Mouse (Mus musculus) megakaryocyte, embryonic 14.5 days (primary cell): ENCODE measurements around the gene Rhou. TPM values are rescaled to one million over a fixed set of nuclear protein-coding genes. Genes with fewer than 3 reads are reported as not detected.

Experiments
- H3K27me3 ChIP-seq: replicated peaks from 2 replicates; pipeline ENCODE3; 2012; ENCODE audit warnings: inconsistent platforms
- H3K36me3 ChIP-seq: replicated peaks from 2 replicates; pipeline ENCODE3; 2012; ENCODE audit warnings: low read length, inconsistent platforms, mixed read lengths
- H3K4me1 ChIP-seq: 2 replicates; pipeline ENCODE4 v1.6.1; 2012; ENCODE audit warnings: inconsistent platforms
- H3K4me3 ChIP-seq: replicated peaks from 2 replicates; pipeline ENCODE3; 2012; ENCODE audit warnings: moderate library complexity, mild to moderate bottlenecking, inconsistent platforms
- H3K9me3 ChIP-seq: 2 replicates; pipeline ENCODE4 v1.6.1; 2012; ENCODE audit warnings: inconsistent platforms
- FLI1 ChIP-seq: IDR thresholded peaks from 2 replicates; pipeline ENCODE4 v1.6.1; 2012; ENCODE audit warnings: low read length, inconsistent platforms, mixed read lengths
- GATA1 ChIP-seq: IDR thresholded peaks from 3 replicates; pipeline ENCODE4 v1.6.1; 2012; ENCODE audit warnings: mixed read lengths, low read length, inconsistent platforms, borderline replicate concordance
- polyA plus RNA-seq: library from polyadenylated mRNA; stranded (reverse); fragments of >175 nt; gene quantifications from 2 replicates; pipeline ENCODE4 v1.2.3, GENCODE M21; 2012; ENCODE audit warnings: low replicate concordance; ENCODE audit not compliant: insufficient read depth

Rhou gene
- polyA plus RNA-seq, 1 experiment: 0.11 TPM

GRCm38 (mm10) chr8:123668681-123669080, 15.0 kb downstream of the Rhou start:
- TF ChIP-seq FLI1: no peak
- TF ChIP-seq GATA1: no peak
- H3K4me3 ChIP-seq: peak overlapping the region; percentile 24
- H3K27me3 ChIP-seq: peaks cover 67% of the 10 kb centered on the region
- peaks cover 39% of the 10 kb centered on the region for H3K4me1 ChIP-seq
- peaks cover 15% of the 10 kb centered on the region; the same call in 1 of the 2 replicates for H3K9me3 ChIP-seq
- no peaks in the 10 kb centered on the region for H3K36me3 ChIP-seq

DNA sequence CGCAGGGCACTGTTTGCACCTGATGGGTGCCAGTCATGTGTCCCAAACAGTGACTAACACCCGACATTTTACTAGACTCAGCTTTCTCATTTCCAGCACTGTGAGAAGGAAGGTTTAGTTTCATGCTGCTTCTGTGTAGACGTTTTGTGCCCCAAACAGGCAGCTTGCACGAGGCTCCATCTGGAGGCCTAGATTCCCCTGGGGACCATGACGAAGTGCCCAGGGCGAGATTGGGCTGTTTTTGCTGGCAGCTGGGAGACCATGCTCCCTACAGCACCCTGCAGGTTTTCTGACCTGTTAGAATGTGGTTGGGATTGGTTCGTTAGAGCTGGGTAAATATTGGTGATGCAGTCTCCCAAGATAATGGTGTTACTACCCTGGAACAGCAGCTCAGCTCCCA, 17.0 kb downstream of the Rhou start:
- Histone ChIP-seq H3K4me1 (peaks cover 39% of the 10 kb centered on the region), H3K9me3 (peaks cover 9% of the 10 kb centered on the region; the same call in 1 of the 2 replicates), H3K4me3 (no peak overlapping the region), H3K36me3 (no peaks in the 10 kb centered on the region), H3K27me3 (peaks cover 66% of the 10 kb centered on the region)
- TF ChIP-seq FLI1 (no peak), GATA1 (no peak)

GRCm38 (mm10) chr8:123671454-123671853, 17.7 kb downstream of the Rhou start:
- Histone ChIP-seq H3K9me3 (0 out of 2 replicates have a peak, but pooled peaks cover 4% of the 10 kb centered on the region), H3K4me3 (no peak overlapping the region), H3K27me3 (peaks cover 66% of the 10 kb centered on the region), H3K4me1 (peaks cover 39% of the 10 kb centered on the region), H3K36me3 (no peaks in the 10 kb centered on the region)
- TF ChIP-seq GATA1 (no peak), FLI1 (no peak)

GRCm38 (mm10) chr8:123672648-123673047, 18.9 kb downstream of the Rhou start:
- TF ChIP-seq GATA1 (no peak), FLI1 (no peak)
- 0 out of 2 replicates have a peak, but pooled peaks cover 4% of the 10 kb centered on the region for H3K9me3 ChIP-seq
- no peak overlapping the region for H3K4me3 ChIP-seq
- H3K27me3 ChIP-seq: peaks cover 70% of the 10 kb centered on the region
- H3K36me3 ChIP-seq: no peaks in the 10 kb centered on the region
- peaks cover 39% of the 10 kb centered on the region for H3K4me1 ChIP-seq

DNA sequence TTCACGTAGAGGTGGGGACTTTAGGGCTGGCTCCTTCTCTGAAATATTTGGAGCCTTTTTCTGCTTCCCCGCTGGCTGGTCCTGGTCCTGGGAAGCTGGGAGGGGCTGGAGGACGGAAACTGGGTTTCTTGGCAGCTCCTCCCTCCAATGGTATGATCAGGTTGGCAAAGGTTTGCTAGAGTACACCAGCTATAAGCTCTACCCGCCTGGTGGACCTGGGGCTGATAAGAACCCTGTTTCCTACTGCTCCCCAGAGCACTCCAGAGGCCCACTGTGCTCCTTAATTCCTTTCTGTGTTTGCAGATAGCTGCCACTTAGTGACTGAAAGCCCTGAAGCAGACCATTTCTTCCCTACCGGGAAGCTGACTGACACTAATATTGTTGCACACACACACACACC, 21.9 kb downstream of the Rhou start:
- no peak for TF ChIP-seq FLI1
- TF ChIP-seq GATA1: no peak
- H3K36me3 ChIP-seq: no peaks in the 10 kb centered on the region
- H3K27me3 ChIP-seq: peaks cover 63% of the 10 kb centered on the region
- H3K4me3 ChIP-seq: no peak overlapping the region
- H3K9me3 ChIP-seq: 0 out of 2 replicates have a peak, but pooled peaks cover 4% of the 10 kb centered on the region
- H3K4me1 ChIP-seq: peaks cover 25% of the 10 kb centered on the region

DNA sequence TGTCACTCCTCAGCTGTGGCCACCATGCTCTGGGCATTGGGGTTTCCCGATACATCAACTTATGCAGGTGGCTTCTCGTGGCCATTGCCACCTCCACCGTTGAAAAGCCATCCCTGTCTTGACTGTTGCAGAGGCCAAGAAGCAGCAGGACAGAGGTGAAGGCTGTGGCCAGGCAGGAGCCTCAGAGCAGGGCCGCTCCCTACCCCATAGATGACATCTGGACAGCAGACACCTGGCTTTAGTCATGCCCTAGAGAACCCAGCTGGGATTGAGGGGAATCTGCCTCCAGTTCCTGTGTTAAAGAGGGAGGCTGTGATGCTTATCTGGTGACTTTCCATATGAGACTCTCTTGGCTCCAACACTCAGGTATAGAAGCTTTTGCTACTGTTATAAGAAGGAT, 24.7 kb downstream of the Rhou start:
- peaks cover 7% of the 10 kb centered on the region for H3K4me1 ChIP-seq
- TF ChIP-seq FLI1 (no peak), GATA1 (no peak)
- peaks cover 5% of the 10 kb centered on the region; the same call in 1 of the 2 replicates for H3K9me3 ChIP-seq
- H3K36me3 ChIP-seq: no peaks in the 10 kb centered on the region
- no peak overlapping the region for H3K4me3 ChIP-seq
- peaks cover 62% of the 10 kb centered on the region for H3K27me3 ChIP-seq

DNA sequence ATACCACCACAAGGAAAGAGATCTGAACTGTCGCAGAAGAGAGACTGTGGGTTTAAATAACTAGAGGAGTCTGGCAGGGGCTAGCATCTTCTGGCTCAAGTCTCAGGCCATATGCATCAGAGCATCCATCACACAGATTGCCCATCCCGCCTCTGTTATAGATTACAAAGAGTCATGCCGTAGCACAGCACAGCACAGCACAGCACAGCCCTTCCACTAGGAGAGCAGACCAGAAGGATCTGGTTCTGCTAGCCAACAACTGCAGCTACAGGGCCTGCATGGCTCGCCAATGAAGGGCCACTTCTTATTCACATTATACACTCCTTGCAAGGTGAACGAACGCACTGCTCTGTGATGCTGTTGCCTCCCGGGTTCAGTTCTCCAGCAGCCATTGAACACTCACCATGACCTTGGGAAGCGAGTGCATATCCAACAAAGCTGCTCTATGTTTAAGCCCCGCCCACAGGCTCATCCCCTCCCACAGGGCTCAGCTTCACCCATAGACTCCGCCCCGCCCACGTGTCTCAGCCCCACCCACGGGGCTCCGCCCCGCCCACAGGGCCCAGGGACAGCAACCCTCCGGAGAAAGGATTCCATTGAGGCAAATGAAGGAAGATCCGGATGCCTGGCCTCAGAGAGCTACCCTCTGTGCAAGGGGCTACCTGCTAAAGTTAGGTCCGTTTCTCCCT, 28.5 kb downstream of the Rhou start:
- no peak for TF ChIP-seq GATA1
- TF ChIP-seq FLI1: no peak
- Histone ChIP-seq H3K36me3 (no peaks in the 10 kb centered on the region), H3K4me3 (no peak overlapping the region), H3K4me1 (peaks cover 2% of the 10 kb centered on the region; the same call in 1 of the 2 replicates), H3K27me3 (peaks cover 55% of the 10 kb centered on the region), H3K9me3 (peaks cover 5% of the 10 kb centered on the region; the same call in 1 of the 2 replicates)

- peaks cover 2% of the 10 kb centered on the region; the same call in 1 of the 2 replicates for H3K4me1 ChIP-seq
- no peaks in the 10 kb centered on the region for H3K36me3 ChIP-seq
- peaks cover 5% of the 10 kb centered on the region; the same call in 1 of the 2 replicates for H3K9me3 ChIP-seq
- TF ChIP-seq GATA1 (no peak), FLI1 (no peak)
- no peak overlapping the region for H3K4me3 ChIP-seq
- peaks cover 61% of the 10 kb centered on the region for H3K27me3 ChIP-seq
Observed at GRCm38 (mm10) chr8:123683321-123683720, 29.6 kb downstream of the Rhou start.

GRCm38 (mm10) chr8:123684806-123685205, 31.1 kb downstream of the Rhou start:
- peaks cover 68% of the 10 kb centered on the region for H3K27me3 ChIP-seq
- peaks cover 5% of the 10 kb centered on the region; the same call in 1 of the 2 replicates for H3K9me3 ChIP-seq
- peaks cover 2% of the 10 kb centered on the region; the same call in 1 of the 2 replicates for H3K4me1 ChIP-seq
- H3K36me3 ChIP-seq: no peaks in the 10 kb centered on the region
- TF ChIP-seq GATA1: no peak
- no peak for TF ChIP-seq FLI1
- no peak overlapping the region for H3K4me3 ChIP-seq

DNA sequence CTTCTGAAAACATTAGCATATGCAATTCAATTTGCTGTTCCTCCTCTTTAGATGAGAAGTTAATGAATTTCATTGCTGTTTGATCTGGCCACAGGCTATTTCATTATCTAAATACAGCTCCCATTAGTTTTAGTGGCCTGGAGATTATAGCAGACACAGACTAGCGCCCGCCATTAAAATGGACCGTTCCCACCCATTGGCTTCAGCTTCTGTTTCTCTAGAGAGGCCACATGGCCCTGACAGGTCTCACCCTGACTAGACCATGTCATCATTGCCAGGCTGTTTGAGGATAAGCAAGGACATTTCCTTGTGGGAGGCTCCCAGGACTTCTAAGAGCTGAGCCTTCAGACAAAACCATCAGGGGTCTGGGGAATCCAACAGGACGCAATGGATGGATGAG, 31.7 kb downstream of the Rhou start:
- peaks cover 75% of the 10 kb centered on the region for H3K27me3 ChIP-seq
- no peak for TF ChIP-seq FLI1
- no peak for TF ChIP-seq GATA1
- no peak overlapping the region for H3K4me3 ChIP-seq
- peaks cover 11% of the 10 kb centered on the region for H3K9me3 ChIP-seq
- H3K4me1 ChIP-seq: peaks cover 2% of the 10 kb centered on the region; the same call in 1 of the 2 replicates
- H3K36me3 ChIP-seq: no peaks in the 10 kb centered on the region
